Mouse (Mus musculus): ENCODE results near the gene Tmem87b. TPM values are rescaled to one million over a fixed set of nuclear protein-coding genes. Genes with fewer than 3 reads are reported as not detected.

The Tmem87b gene
- total RNA-seq, 2 experiments from 2014 or later = 11.4 to 13.0 TPM

DNA sequence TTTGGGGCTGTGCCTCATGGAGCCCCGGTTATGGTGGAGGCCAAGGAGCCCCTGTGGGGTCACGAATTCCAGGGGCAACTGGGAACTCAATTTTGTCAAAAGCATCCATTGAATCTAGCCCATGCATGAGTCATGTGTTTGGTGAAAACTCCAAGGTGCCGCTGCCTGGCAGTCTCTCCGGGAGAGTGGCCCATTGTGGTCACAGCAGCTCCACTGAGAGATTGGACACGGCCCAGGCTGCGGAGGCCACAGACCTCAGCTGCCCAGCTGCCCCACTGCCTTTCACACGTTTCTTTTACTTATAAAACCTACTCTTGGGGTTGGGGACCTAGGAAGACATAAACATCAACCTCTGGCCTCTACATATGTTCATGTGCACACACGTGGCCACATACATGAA, 57.6 kb downstream of the Tmem87b start:
- intact Hi-C loops (cut with DNase I) = no loop called here
- no peak for DNase-seq

DNA sequence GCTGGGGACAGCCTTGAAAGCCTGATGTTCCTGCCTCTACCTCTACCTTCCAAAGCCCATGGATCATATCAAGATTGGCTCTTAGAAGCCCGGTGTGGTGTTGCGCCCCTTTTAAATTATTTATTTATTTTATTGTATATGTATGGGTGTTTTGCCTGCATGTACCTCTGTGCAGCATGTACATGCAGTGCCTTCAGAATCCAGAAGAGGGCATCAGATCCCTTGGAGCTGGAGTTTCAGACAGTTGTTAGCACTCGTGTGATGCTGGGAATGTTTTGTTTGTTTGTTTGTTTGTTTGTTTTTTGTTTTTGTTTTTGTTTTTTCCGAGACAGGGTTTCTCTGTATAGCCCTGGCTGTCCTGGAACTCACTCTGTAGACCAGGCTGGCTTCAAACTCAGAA, 63.3 kb downstream of the Tmem87b start:
- intact Hi-C loops (cut with DNase I) = no loop called here
- no peak for DNase-seq

DNA sequence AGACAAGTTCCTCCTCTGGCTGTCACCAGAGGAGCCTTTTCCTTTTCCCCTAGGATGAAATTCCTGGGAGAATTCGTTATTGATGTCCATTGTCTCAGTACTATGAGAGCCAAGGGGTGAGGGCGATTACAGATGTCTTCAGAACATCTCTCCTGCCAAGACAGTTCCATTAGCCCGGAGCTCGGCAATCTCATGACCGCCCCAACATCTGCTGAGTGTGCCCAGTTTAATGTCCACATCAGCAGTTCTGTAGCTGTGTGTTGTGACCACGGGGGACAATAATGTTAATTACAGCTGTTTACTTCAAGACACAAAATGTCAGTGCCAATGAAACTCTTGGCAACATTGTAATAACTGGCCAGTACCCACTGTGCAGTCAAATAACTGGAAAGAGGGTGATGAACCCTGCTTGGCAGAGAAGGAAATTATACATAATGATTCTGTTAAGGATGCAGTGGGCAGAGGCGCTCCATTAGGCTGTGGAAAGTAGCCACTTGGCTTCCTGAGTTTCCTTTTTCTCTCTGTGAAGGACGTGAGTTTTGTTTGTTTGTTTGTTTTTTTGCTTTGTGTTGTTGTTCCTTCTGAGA, 67.4 kb downstream of the Tmem87b start:
- no peak for DNase-seq
- intact Hi-C loops (cut with DNase I) = no loop called here

- intact Hi-C loops (cut with DNase I) = no loop called here
- DNase-seq = no peak
These were observed 70.1 kb downstream of the Tmem87b start for GRCm38 (mm10) chr2:128887866-128888550.

DNA sequence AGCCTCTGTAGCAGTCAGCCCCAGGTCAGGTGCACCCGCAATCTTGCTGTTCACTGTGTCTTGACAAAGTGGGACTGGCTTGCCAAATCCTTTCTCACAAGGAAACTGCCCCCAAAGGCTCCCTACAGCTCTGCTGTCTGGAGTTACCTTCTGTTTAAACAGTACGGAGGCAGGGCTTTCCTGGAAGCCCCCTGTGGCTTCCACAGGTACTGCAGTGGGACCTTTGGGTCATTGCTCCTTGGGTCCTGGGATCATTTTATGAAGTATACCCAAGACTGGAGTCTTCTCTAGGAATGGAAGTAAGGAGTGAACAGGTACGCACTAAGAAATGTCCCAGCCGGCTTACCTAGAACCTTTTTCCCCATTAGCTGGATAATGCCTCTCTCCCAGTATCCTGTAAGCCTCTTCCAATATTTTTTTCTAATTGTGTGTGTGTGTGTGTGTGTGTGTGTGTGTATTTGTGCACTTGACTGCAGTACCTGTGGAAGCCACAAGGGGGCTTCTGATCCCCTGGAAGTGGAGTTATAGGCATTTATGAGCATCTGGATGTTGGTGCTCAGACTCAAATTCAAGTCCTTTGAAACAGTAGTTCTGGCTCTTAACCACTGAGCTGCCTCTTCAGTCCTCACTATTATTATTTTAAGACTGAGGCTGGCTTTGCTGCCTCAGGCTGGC, 72.9 kb downstream of the Tmem87b start:
- no peak for DNase-seq
- intact Hi-C loops (cut with DNase I) = no loop called here

DNA sequence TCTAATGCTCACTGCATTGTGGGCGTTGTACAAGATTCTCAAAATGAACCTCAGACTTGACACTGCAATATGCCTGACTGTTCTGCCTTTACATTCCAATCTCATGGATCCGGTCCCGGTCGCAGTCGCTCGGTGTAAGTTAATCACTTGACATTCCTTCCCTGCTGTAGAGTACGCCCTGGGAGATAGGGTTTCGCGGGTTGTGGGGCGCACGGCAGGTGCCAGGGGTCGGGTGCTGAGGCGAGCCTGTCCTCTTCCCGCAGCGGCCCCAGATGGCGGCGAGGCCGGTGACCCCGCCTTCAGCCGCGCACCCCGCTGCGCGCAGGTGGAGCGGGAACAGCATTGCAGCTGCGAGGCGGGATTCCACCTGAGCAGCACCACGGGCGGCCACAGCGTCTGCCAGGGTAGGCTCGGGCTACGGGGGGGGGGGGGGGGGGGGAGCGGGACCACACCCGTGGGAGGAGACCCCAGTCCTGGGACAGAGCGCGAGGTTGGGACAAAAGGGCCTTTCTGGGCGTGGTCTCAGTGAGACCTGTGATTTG, 74.3 kb downstream of the Tmem87b start:
- no peak for DNase-seq
- intact Hi-C loops (cut with DNase I) = no loop called here

DNA sequence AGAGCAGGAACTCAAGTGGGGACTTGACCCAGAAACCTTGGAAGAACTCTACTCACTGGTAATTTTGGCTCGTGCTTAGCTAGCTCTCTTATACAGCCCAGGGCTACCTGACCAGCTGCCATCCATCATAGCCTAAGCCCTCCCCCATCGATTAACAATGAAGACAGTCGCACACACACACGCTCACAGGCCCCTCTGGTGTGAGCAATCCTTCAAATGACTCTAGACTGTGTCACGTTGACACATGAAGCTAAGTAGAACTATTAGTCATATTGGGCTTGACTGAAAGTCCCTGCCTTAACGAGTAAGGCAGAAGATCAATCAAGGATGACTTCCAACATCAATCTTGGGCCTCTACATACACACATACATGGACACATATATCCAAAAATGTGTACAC, 84.9 kb downstream of the Tmem87b start:
- no peak for DNase-seq
- intact Hi-C loops (cut with DNase I) = no loop called here

DNA sequence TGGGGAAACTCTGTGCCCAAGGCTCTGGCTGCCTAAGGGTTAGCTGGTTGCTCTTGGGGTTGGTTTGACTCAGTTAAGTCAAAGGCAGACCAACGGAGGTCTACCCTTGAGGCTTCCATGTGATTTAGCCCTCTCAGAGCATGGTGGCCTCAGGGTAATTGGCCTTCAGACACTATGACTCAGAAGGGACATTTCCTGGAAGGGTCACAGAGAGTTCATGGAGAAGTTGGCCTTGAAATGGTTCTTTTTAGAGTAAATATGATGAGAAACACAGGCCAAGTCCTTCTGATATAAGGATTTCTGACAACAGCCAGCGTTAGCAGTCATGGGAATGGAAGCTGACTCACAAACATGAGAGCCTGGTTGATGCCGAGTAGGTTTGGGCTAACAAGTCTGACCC, 85.7 kb downstream of the Tmem87b start:
- intact Hi-C loops (cut with DNase I) = no loop called here
- DNase-seq = no peak

Other genes with a start within 250 kb of the Tmem87b start
- gene Spdye4c, start 226.9 kb upstream of the Tmem87b start, total RNA-seq (2021) = not detected
- 10 to 100 TPM; 31.5 to 34.2 TPM for gene Anapc1, start 130.7 kb upstream of the Tmem87b start, total RNA-seq (2021)
- gene Mertk, start 119.2 kb upstream of the Tmem87b start, total RNA-seq (2021) = 1 to 10 TPM; 1.7 to 2.0 TPM
- 1 to 10 TPM; 3.6 to 6.9 TPM for gene Fbln7, start 44.9 kb downstream of the Tmem87b start, total RNA-seq (2021)
- 1 to 10 TPM; 7.5 to 7.8 TPM for gene Zc3h8, start 126.0 kb downstream of the Tmem87b start, total RNA-seq (2021)
- gene Zc3h6, start 149.3 kb downstream of the Tmem87b start, total RNA-seq (2021) = 1 to 10 TPM; 5.0 to 7.6 TPM
- 10 to 100 TPM; 15.3 to 15.7 TPM for gene Gm10762, start 149.6 kb downstream of the Tmem87b start, total RNA-seq (2021)
- gene Vinac1, start 230.1 kb downstream of the Tmem87b start, total RNA-seq (2021) = not detected
- 1 to 10 TPM; 5.6 to 6.5 TPM for gene Ttl, start 247.8 kb downstream of the Tmem87b start, total RNA-seq (2021)